Mouse (Mus musculus): ENCODE results near the gene Rabl6. TPM values are rescaled to one million over a fixed set of nuclear protein-coding genes. Genes with fewer than 3 reads are reported as not detected.
A peak's percentile ranks its signal among the peaks of the same experiment; 100 is the strongest.

Rabl6 gene
- polyA plus RNA-seq, 1 experiment: 43.6 TPM

- Histone ChIP-seq H3K4me1 (ENCODE audit: control insufficient read depth, insufficient read depth, insufficient read length) (peaks cover 20% of the 10 kb centered on the region), H3K4me3 (ENCODE audit: extremely low read depth, insufficient read depth, insufficient read length) (no peak overlapping the region), H3K27me3 (ENCODE audit: control insufficient read depth, insufficient read depth, low read length) (no peaks in the 10 kb centered on the region), H3K27ac (ENCODE audit: insufficient read depth, low read length) (peak overlapping the region; percentile 64), H3K36me3 (ENCODE audit: control insufficient read depth, insufficient read depth, low read length) (no peaks in the 10 kb centered on the region)
- WGBS: 24% methylated on average over 9 of the region's 9 CpGs
- no peak for TF ChIP-seq CTCF (IDR thresholded peaks at IDR 0.05; ENCODE audit: extremely low read depth, insufficient read depth, insufficient read length, insufficient replicate concordance)
- DNase-seq (ENCODE audit: low read depth in 1 of 2, low spot score in 2 of 2): peak; percentile 38 to 67
These were observed 59.0 kb downstream of the Rabl6 start for GRCm38 (mm10) chr2:25549021-25549991.

- 4% methylated on average over 48 of the region's 48 CpGs for WGBS
- TF ChIP-seq CTCF (IDR thresholded peaks at IDR 0.05; ENCODE audit: extremely low read depth, insufficient read depth, insufficient read length, insufficient replicate concordance): no peak
- peak; percentile 25 for TF ChIP-seq POLR2A (IDR thresholded peaks at IDR 0.05; ENCODE audit: low read depth, low read length)
- H3K36me3 ChIP-seq (ENCODE audit: control insufficient read depth, insufficient read depth, low read length): no peaks in the 10 kb centered on the region
- peak within 1 kb of the TSS; percentile 96 for H3K4me3 ChIP-seq (ENCODE audit: extremely low read depth, insufficient read depth, insufficient read length)
- H3K4me1 ChIP-seq (ENCODE audit: control insufficient read depth, insufficient read depth, insufficient read length): peaks cover 20% of the 10 kb centered on the region
- H3K27ac ChIP-seq (ENCODE audit: insufficient read depth, low read length): peak within 1 kb of the TSS; percentile 95
- H3K27me3 ChIP-seq (ENCODE audit: control insufficient read depth, insufficient read depth, low read length): no peaks in the 10 kb centered on the region
- DNase-seq (ENCODE audit: low read depth in 1 of 2, low spot score in 2 of 2): peak; percentile 99
These were observed 61.4 kb downstream of the Rabl6 start, which contains the start of gene Traf2 for GRCm38 (mm10) chr2:25546811-25547491. Gene Traf2 (minus strand): TSS chr2:25546940.

DNA sequence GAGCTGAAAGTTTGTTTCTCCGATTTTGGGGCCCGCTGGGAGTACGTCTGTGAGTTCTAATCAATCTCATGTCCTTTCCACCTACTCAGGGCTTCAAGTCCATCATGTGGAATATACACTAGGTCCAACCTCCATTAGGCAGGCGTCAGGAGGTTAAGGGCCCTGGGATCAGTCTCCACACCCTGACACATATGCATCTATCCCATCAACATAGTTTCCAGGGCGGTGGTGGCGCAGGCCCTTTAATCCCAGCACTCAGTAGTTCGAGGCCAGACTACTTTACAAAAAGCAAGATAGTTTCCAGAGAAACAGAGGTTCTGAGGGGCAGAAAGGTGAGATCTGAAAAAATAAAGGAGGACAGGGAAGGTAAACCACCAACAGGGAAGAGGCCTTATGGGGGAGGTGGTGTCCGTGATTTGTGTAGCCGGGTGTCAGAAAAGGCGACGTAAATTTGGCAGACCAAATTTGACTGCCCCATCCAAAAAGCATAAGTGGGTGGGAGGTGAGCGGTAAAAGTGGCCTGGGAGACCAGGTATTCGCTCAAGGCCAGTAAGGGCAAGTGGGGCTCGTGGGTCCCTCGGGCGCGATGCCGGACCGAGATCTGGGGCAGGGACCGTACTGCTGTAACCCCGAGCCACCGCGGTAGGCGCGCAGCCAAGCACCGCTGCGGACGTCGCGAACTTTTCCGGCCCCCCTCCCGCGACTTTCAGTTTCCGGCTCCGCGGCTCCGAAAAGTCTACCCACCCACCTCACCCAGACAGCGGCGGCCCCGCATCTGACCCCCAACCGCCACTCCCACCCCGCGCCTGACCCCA, 62.1 kb downstream of the Rabl6 start:
- H3K4me1 ChIP-seq (ENCODE audit: control insufficient read depth, insufficient read depth, insufficient read length): peaks cover 23% of the 10 kb centered on the region
- peak overlapping the region; percentile 95 for H3K27ac ChIP-seq (ENCODE audit: insufficient read depth, low read length)
- no peak for DNase-seq (ENCODE audit: low read depth in 1 of 2, low spot score in 2 of 2)
- 6% methylated on average over 43 of the region's 43 CpGs for WGBS
- H3K4me3 ChIP-seq (ENCODE audit: extremely low read depth, insufficient read depth, insufficient read length): peak overlapping the region; percentile 96
- TF ChIP-seq POLR2A (IDR thresholded peaks at IDR 0.05; ENCODE audit: low read depth, low read length): no peak
- no peak for TF ChIP-seq CTCF (IDR thresholded peaks at IDR 0.05; ENCODE audit: extremely low read depth, insufficient read depth, insufficient read length, insufficient replicate concordance)
- H3K27me3 ChIP-seq (ENCODE audit: control insufficient read depth, insufficient read depth, low read length): no peaks in the 10 kb centered on the region
- no peaks in the 10 kb centered on the region for H3K36me3 ChIP-seq (ENCODE audit: control insufficient read depth, insufficient read depth, low read length)

GRCm38 (mm10) chr2:25541644-25542367, 66.5 kb downstream of the Rabl6 start:
- DNase-seq (ENCODE audit: low read depth in 1 of 2, low spot score in 2 of 2): no peak
- H3K27me3 ChIP-seq (ENCODE audit: control insufficient read depth, insufficient read depth, low read length): no peaks in the 10 kb centered on the region
- TF ChIP-seq CTCF (IDR thresholded peaks at IDR 0.05; ENCODE audit: extremely low read depth, insufficient read depth, insufficient read length, insufficient replicate concordance) (no peak), POLR2A (IDR thresholded peaks at IDR 0.05; ENCODE audit: low read depth, low read length) (no peak)
- WGBS: 87% methylated on average over 10 of the region's 10 CpGs
- no peak overlapping the region for H3K4me3 ChIP-seq (ENCODE audit: extremely low read depth, insufficient read depth, insufficient read length)
- no peak overlapping the region for H3K27ac ChIP-seq (ENCODE audit: insufficient read depth, low read length)
- peaks cover 11% of the 10 kb centered on the region for H3K4me1 ChIP-seq (ENCODE audit: control insufficient read depth, insufficient read depth, insufficient read length)
- peaks cover 12% of the 10 kb centered on the region for H3K36me3 ChIP-seq (ENCODE audit: control insufficient read depth, insufficient read depth, low read length)

DNA sequence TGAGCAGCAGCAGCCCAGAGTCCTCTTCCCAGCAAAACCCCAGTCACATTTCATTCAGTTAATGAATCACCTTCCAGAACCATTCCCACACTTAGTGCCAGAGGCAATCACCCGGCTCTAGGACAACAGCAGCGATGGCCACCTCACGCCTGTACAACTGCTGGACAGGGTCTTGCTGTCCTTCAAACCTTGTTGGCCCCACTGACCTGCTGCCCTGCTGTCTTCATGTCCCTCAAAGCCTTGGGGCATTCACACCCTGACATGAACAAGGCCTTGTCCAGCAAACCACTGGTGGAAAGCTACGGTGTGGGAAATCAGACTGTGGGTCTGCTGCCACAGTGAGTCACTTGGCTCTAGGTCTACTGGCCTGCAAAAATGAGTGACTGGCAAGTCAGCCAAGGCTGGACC, 67.8 kb downstream of the Rabl6 start:
- TF ChIP-seq POLR2A (IDR thresholded peaks at IDR 0.05; ENCODE audit: low read depth, low read length) (no peak), CTCF (IDR thresholded peaks at IDR 0.05; ENCODE audit: extremely low read depth, insufficient read depth, insufficient read length, insufficient replicate concordance) (no peak)
- WGBS: 98% methylated on average over 4 of the region's 4 CpGs
- H3K36me3 ChIP-seq (ENCODE audit: control insufficient read depth, insufficient read depth, low read length): peaks cover 16% of the 10 kb centered on the region
- peaks cover 6% of the 10 kb centered on the region; the same call in 1 of the 2 replicates for H3K4me1 ChIP-seq (ENCODE audit: control insufficient read depth, insufficient read depth, insufficient read length)
- no peak overlapping the region for H3K27ac ChIP-seq (ENCODE audit: insufficient read depth, low read length)
- no peak for DNase-seq (ENCODE audit: low read depth in 1 of 2, low spot score in 2 of 2)
- H3K27me3 ChIP-seq (ENCODE audit: control insufficient read depth, insufficient read depth, low read length): no peaks in the 10 kb centered on the region
- no peak overlapping the region for H3K4me3 ChIP-seq (ENCODE audit: extremely low read depth, insufficient read depth, insufficient read length)

DNA sequence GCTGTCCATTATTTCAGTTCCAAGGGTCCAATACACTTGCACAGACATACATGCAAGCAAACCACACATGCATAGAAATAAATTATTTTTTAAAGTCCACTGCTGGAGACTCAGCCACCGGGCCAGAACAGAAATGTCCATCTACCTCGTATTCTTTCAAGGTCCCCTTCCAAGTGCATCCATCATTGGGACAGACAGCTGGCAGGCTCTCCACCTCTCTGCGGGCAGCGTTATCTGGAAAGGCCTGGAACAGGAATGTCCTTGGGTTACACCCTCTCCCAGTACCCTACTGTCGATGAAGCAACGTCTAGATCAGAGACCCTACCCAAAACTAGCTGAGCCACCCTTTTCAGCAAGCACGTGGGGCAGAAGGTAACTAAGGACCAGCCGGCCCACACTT, 71.8 kb downstream of the Rabl6 start:
- Histone ChIP-seq H3K27ac (ENCODE audit: insufficient read depth, low read length) (peak overlapping the region; percentile 33; the same call in 1 of the 2 replicates), H3K36me3 (ENCODE audit: control insufficient read depth, insufficient read depth, low read length) (peaks cover 19% of the 10 kb centered on the region), H3K27me3 (ENCODE audit: control insufficient read depth, insufficient read depth, low read length) (no peaks in the 10 kb centered on the region), H3K4me1 (ENCODE audit: control insufficient read depth, insufficient read depth, insufficient read length) (peaks cover 20% of the 10 kb centered on the region), H3K4me3 (ENCODE audit: extremely low read depth, insufficient read depth, insufficient read length) (no peak overlapping the region)
- no peak for DNase-seq (ENCODE audit: low read depth in 1 of 2, low spot score in 2 of 2)
- no peak for TF ChIP-seq CTCF (IDR thresholded peaks at IDR 0.05; ENCODE audit: extremely low read depth, insufficient read depth, insufficient read length, insufficient replicate concordance)
- TF ChIP-seq POLR2A (IDR thresholded peaks at IDR 0.05; ENCODE audit: low read depth, low read length): no peak
- 89% methylated on average over 8 of the region's 8 CpGs for WGBS

Data from spleen, adult 2 months (tissue).